Mouse (Mus musculus): ENCODE data around the gene Synm.

Synm gene

DNA sequence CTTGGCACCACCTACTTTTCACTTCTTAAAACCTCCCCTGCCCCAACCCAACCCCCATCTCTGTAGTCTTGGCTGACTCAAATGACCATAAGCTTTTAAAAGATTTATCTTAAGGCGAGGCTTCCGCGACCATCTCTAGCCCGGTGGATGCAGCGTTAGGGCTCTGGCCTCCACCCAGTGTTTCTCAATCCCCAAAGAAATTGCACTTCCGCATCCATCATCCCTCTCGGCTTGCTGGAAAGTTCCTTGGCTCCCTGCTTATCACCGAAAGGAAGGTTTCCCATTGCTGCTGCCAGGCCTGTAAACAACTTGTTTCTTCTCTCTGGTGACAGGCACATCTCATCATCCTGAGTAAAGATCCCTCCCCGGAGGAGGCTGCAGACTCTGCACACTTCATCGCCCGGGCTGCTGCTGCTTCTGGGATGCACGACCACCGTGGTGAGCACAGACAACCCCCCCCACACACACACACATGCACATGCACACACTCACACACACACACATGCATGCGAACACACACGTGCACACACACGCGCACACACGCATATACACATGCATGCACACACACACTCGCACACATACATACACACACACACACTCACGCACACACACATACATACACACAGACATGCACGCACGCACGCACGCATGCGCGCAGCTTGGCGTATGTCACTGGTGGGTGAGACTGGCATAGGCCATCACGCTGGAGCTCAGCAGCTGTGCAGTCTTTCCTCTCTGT lies 61.5 kb downstream of the Synm start:
- DNase-seq, result peak; percentile 82

DNA sequence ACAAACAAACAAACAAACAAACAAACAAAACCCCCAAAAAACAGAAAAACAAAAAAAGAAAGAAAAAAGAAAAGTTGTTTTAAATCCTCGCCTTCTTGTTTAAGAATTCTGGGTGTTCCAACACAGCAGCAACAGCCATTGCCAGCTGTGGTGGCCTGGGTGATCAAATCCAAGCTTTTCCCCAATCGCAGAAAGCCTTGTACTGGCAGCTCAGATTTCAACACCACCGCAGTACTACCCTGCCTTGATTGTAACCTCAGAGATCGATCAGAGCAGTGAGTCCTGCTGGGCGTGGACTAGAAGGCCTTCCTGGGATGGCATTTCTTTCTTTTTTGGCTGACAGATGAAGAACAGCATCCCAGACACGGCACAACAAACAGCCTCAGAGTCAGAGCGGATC lies 63.6 kb downstream of the Synm start:
- DNase-seq, result no peak

DNA sequence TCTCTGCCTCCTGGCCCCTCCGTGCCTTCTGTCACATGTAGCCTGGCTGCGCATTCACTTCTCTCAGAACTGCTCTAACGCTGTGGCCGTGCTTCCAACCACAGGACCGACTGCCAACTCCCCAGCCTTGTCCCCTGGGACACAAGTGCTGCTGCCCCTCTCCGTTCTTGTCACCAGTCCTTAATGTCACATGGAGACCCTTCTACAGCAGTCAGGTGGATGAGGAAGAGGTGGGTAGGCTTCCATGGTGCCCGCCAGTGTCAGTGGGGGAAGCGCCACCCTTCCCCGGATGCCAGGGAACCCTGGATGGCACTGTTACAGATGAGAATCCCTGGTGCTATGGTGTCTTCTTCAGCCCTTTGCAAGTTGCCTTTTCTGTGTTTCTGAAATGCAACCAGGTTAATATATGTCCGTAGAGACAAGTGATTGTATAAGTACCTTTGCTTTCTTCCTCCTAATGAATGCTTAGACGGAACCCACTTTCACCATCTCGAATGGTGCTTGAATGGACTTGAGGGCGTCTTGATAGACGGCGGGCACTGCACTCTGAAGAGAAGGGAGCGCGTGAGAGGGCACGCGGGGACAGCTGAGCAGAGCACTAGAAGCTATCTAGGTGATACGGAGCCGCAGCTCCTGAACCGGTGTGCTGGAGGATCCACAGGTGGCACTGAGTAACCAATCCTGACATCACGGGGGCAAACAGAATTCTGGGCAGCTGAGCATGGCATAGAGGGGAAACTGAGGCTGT lies 66.6 kb downstream of the Synm start:
- peak; percentile 64 for DNase-seq

DNA sequence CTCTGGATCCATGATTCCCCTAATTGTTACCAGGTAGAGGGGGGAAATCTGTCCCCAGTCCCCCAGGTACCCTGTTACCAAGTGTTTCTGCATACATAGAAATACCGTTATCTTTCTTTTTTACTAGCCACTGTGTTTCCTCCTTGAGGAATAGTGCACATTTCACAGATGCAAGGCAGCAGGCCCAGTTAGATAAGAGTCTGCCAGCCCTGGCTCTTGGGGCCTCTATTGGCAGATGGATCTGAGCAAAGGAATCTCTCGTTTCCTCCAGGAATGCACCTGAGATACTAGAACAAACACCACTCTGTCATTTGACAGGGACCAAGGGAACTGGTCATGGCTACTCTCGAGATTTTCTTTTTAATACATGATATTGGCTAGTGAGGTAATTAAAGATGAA lies 67.4 kb downstream of the Synm start:
- peak; percentile 70 for DNase-seq

DNA sequence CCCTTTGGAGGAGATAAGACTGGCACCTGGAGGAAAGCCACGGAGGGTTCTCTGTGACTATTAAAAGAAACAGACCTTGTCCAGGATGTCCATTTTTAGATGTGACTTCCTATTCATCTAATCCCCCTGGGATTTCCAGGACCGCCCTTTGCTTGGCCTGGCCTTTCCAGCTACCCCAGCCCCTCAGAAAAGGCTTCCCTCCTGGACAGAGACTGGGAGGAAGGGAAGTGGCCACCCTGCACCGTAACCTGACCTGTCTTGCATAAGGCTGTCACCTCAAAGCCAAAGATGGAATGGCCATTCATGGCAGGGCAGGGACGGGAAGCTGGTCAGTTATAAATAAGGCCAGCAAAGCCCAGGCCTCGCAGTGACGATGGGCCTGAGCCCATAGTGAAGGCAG lies 68.5 kb downstream of the Synm start:
- DNase-seq, result no peak

DNA sequence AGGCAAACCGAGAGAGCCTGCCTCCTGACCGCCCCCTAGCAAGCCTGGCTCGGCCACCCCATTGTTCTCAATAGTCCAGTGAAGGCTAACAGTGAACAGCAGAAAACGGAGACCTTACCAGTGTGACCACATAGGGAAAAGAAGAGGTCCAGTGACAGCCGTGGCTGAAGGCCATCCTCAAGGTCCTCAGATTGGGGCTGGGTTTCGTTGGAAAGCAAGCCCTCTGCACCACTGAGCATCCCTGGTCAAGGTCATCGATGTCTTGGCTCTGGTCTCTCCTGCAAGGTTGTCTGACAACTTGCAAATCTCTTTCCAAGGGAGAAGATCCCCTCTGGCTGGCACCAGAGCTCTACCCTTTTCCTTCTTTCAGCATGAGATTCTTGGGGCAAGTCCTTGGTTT lies 69.7 kb downstream of the Synm start:
- no peak for DNase-seq

DNA sequence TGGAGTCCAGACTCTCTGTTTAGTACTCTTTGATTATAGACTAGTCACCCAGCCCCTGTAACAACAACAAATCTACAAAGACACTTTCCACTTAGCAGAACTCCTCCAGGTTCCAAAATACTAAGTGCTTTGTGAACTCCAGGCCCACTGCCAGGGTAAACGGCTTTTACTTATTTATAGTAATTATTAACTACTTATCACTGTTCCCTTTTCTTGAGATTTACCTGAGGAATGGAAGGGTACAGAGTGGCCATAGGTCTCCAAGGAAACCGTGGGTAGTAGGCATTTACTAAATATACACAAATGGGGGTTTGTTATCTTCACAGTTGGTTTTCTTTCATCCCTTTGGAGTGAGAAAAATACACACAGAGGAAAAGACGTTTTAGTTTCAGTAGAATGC lies 71.3 kb downstream of the Synm start:
- peak; percentile 80 for DNase-seq

DNA sequence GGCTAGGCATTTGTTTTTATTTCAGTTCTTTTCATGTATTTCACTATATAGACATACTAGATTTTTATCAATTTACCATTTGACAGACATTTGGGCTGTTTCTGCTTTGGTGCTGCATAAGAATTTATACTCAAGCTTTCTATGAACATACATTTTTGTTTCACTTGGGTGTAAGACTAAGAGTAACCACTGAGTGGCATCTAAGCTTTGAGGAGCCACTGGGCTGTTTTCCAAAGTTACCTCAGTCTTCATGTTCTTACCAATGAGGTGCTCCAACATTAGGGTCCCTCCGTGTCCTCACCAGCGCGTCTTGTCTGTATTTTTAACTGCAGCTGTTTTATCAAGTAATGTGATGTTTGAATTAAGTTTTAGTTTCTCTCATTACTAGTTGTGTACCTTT lies 73.0 kb downstream of the Synm start:
- peak; percentile 50 for DNase-seq

DNA sequence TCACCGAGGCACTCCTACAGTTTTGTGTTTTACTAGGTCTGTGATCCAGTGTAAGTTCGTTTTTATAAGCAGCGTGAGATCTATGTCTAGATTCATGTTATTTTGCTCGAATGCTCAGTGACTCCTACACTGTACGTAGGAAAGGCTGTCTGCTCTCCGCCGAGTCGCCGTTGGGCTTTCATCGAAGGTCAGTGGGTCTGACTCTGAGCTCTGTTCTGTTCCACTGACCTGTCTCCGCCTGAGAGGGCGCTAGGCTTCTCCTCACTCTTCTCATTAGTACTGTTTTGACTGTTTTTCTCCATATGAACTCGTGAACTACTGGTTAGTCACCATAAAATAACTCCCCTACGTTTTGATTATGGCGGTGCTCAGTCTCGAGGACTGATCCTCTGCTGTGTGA lies 76.5 kb downstream of the Synm start:
- no peak for DNase-seq

DNA sequence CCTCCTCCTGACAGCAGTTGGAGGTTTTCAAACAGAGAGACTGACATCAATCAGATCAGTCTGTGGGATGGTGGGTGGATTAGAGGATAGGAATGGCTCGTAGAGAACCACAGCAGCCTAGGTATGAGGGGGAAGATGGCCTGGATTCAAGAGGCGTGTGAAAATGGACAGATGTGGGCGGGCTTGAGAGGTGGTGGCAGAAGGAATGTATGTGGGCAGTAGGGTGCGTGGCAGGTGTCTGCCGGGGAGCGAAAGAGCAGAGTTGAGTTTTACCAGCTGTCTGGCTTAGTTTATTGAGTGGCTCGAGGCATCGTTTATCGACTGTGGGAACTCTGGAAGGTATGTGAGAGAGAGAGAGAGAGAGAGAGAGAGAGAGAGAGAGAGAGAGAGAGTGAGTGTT lies 78.5 kb downstream of the Synm start:
- no peak for DNase-seq
